Mouse (Mus musculus) brain, embryonic 14.5 days (tissue): Measurements from ENCODE around the gene Ints6.

Experiments used
- CTCF ChIP-seq: fragments of 200-500 bp; IDR thresholded peaks from 2 replicates; pipeline ENCODE4 v1.5.1; 2012; ENCODE audit warnings: inconsistent platforms, mild to moderate bottlenecking, moderate library complexity, borderline replicate concordance; ENCODE audit not compliant: insufficient read depth, insufficient read length; ENCODE audit errors: extremely low read depth
- POLR2A ChIP-seq: fragments of 200-500 bp; IDR thresholded peaks from 2 replicates; pipeline ENCODE4 v1.6.1; 2012; ENCODE audit warnings: mild to moderate bottlenecking, inconsistent platforms, borderline replicate concordance; ENCODE audit not compliant: poor library complexity, insufficient read depth, insufficient read length, severe bottlenecking; ENCODE audit errors: extremely low read depth

DNA sequence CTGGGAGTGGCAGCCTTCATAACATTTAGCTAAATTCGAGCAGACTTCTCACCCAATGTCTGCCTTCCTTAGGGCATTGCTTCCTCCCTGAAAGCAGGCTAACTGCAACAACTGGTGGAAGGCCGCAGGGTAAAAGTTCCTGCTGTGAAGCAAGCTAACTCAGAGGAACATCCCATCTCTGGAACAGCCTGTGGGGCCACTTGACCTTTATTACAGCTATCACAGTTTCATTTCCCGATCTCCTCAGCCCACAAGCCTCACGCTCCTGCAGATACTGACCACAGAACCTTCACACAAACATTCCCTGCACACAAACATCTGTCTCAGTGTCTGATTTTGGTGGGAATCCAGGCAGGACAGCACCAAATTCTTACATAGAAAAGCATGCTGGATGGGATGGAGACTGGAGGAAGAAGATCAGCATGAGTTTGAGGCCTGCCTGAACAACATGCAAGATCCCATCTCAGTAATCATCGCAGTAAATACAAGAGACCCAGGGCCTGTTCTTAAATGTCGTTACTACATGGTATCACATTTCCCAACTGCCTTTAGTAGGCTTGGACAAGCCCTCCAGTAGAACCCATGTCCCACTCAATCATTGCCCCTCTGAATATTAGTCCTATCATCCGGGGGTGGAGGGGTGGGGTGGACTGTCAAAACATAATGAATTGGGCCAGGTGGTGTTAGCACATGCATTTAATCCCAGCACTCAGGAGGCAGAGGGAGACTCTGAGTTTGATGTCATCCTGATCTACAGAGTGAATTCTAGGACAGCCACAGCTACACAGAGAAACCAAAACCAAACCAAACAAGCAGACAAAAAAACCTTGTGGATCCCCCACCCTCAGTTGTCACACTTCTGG lies 47.9 kb upstream of the Ints6 start:
- TF ChIP-seq CTCF (no peak), POLR2A (no peak)
